Mouse (Mus musculus) lung, adult 2 months (tissue): Measurements from ENCODE around the gene Zfp366.

Source experiments
- CTCF ChIP-seq: fragments of 200-500 bp; IDR thresholded peaks from 2 replicates; pipeline ENCODE4 v1.5.1; 2011; ENCODE audit warnings: mild to moderate bottlenecking, low read length, control low read depth; ENCODE audit not compliant: insufficient read depth
- POLR2A ChIP-seq: fragments of 200-500 bp; IDR thresholded peaks from 2 replicates; pipeline ENCODE4 v1.6.1; 2011; ENCODE audit warnings: low read depth, mild to moderate bottlenecking, control low read depth, low read length, borderline replicate concordance; ENCODE audit errors: extremely low read depth

DNA sequence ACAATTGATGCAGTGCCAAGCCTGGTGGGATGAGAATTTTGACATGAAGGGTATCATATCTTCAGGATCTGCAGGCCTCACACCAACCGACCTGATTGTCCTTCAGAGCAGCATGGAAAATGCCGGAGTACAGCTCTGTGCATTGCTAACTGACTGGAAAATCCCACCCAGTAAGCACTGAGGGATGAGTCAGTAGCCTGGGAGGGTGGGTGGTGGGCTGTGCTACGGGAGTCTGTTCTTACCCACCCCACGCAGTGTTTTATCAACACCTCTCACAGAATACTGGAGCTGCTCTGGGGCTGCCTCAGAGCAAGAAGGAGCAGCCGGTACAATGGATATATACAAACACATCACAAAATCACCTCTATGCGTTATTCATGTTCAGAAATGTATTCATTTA lies 79.9 kb downstream of the Zfp366 start:
- TF ChIP-seq POLR2A (no peak), CTCF (no peak)
